Mouse (Mus musculus) CH12F3 (cell line): ENCODE measurements around the gene Shisa3.

Source experiments
- in situ Hi-C: fragments of 300-500 bp; cut with MboI; formaldehyde crosslinking; loops from 2 replicates; pipeline ENCODE4 v1.14.3; 2020; ENCODE audit warnings: low sequenced_read_pairs

Gene Shisa3

GRCm38 (mm10) chr5:67633138-67633782 is 25.6 kb downstream of the Shisa3 start:
- in situ Hi-C loops, result no loop called here

GRCm38 (mm10) chr5:67633831-67634268 is 26.2 kb downstream of the Shisa3 start:
- in situ Hi-C loops, result no loop called here

- in situ Hi-C loops, result no loop called here
Observed at GRCm38 (mm10) chr5:67634339-67634738, 26.7 kb downstream of the Shisa3 start.

- in situ Hi-C loops, result no loop called here
Observed at GRCm38 (mm10) chr5:67640596-67641312, 33.1 kb downstream of the Shisa3 start.

- in situ Hi-C loops, result no loop called here
Observed at GRCm38 (mm10) chr5:67641406-67642120, 33.9 kb downstream of the Shisa3 start.

GRCm38 (mm10) chr5:67643537-67644255 is 36.0 kb downstream of the Shisa3 start:
- in situ Hi-C loops, result no loop called here

- in situ Hi-C loops, result no loop called here
Observed at GRCm38 (mm10) chr5:67646756-67647529, 39.3 kb downstream of the Shisa3 start.

- in situ Hi-C loops, result no loop called here
Observed at GRCm38 (mm10) chr5:67647568-67647967, 39.9 kb downstream of the Shisa3 start.

- in situ Hi-C loops, result no loop called here
Observed at GRCm38 (mm10) chr5:67649156-67649555, 41.5 kb downstream of the Shisa3 start.

GRCm38 (mm10) chr5:67650021-67650420 is 42.3 kb downstream of the Shisa3 start:
- in situ Hi-C loops, result no loop called here

GRCm38 (mm10) chr5:67652468-67652867 is 44.8 kb downstream of the Shisa3 start:
- in situ Hi-C loops, result no loop called here

GRCm38 (mm10) chr5:67653543-67653942 is 45.9 kb downstream of the Shisa3 start:
- in situ Hi-C loops, result no loop called here

GRCm38 (mm10) chr5:67654572-67654971 is 46.9 kb downstream of the Shisa3 start:
- in situ Hi-C loops, result no loop called here

GRCm38 (mm10) chr5:67655696-67656519 is 48.2 kb downstream of the Shisa3 start:
- in situ Hi-C loops, result no loop called here

- in situ Hi-C loops, result no loop called here
Observed at GRCm38 (mm10) chr5:67656821-67657259, 49.2 kb downstream of the Shisa3 start.

- in situ Hi-C loops, result no loop called here
Observed at GRCm38 (mm10) chr5:67659864-67660263, 52.2 kb downstream of the Shisa3 start.

- in situ Hi-C loops, result no loop called here
Observed at GRCm38 (mm10) chr5:67662715-67663114, 55.0 kb downstream of the Shisa3 start.

- in situ Hi-C loops, result no loop called here
Observed at GRCm38 (mm10) chr5:67669436-67669896, 61.8 kb downstream of the Shisa3 start.

- in situ Hi-C loops, result no loop called here
Observed at GRCm38 (mm10) chr5:67670158-67670557, 62.5 kb downstream of the Shisa3 start.
